Mouse (Mus musculus) skeletal muscle tissue, adult 2 months (tissue): ENCODE measurements around the gene Nek7.

Source experiments
- DNase-seq: peaks from one replicate; pipeline ENCODE4 v3.0.0-alpha.2; 2012; ENCODE audit warnings: low read depth, low spot score

Nek7 gene

GRCm38 (mm10) chr1:138608336-138608735 lies 11.6 kb downstream of the Nek7 start:
- no peak for DNase-seq

GRCm38 (mm10) chr1:138607862-138608261 lies 12.1 kb downstream of the Nek7 start:
- no peak for DNase-seq

- peak; percentile 17 for DNase-seq
These were observed 13.2 kb downstream of the Nek7 start for GRCm38 (mm10) chr1:138606771-138607170.

GRCm38 (mm10) chr1:138604736-138605135 lies 15.2 kb downstream of the Nek7 start:
- no peak for DNase-seq

GRCm38 (mm10) chr1:138603974-138604373 lies 16.0 kb downstream of the Nek7 start:
- DNase-seq: no peak

- DNase-seq: no peak
These were observed 21.9 kb downstream of the Nek7 start for GRCm38 (mm10) chr1:138598087-138598486.

GRCm38 (mm10) chr1:138596127-138596706 lies 23.7 kb downstream of the Nek7 start:
- DNase-seq: no peak

- DNase-seq: no peak
These were observed 25.0 kb downstream of the Nek7 start for GRCm38 (mm10) chr1:138594910-138595309.

GRCm38 (mm10) chr1:138593922-138594321 lies 26.0 kb downstream of the Nek7 start:
- DNase-seq: no peak

GRCm38 (mm10) chr1:138592466-138592865 lies 27.5 kb downstream of the Nek7 start:
- no peak for DNase-seq

GRCm38 (mm10) chr1:138590451-138591022 lies 29.4 kb downstream of the Nek7 start:
- DNase-seq: no peak

- no peak for DNase-seq
These were observed 30.8 kb downstream of the Nek7 start for GRCm38 (mm10) chr1:138589126-138589525.

GRCm38 (mm10) chr1:138587812-138588211 lies 32.1 kb downstream of the Nek7 start:
- DNase-seq: no peak

GRCm38 (mm10) chr1:138586891-138587290 lies 33.0 kb downstream of the Nek7 start:
- no peak for DNase-seq

GRCm38 (mm10) chr1:138584423-138585013 lies 35.4 kb downstream of the Nek7 start:
- no peak for DNase-seq

GRCm38 (mm10) chr1:138582225-138582624 lies 37.7 kb downstream of the Nek7 start:
- no peak for DNase-seq

GRCm38 (mm10) chr1:138579822-138580492 lies 40.0 kb downstream of the Nek7 start:
- DNase-seq: no peak

GRCm38 (mm10) chr1:138579207-138579606 lies 40.7 kb downstream of the Nek7 start:
- DNase-seq: no peak

- peak; percentile 85 for DNase-seq
These were observed 43.1 kb downstream of the Nek7 start for GRCm38 (mm10) chr1:138576803-138577202.

GRCm38 (mm10) chr1:138576066-138576697 lies 43.8 kb downstream of the Nek7 start:
- no peak for DNase-seq

- no peak for DNase-seq
These were observed 44.3 kb downstream of the Nek7 start for GRCm38 (mm10) chr1:138575629-138576028.
